Mouse (Mus musculus) embryonic facial prominence, embryonic 13.5 days (tissue): ENCODE data around the gene 6030458C11Rik. TPM values are rescaled to one million over a fixed set of nuclear protein-coding genes. Genes with fewer than 3 reads are reported as not detected.

Experiments
- ATAC-seq: fragments of 200-750 bp; cut with Nextera tagmentation; 2 replicates; pipeline ENCODE4 v1.8.0; 2017; ENCODE audit warnings: low read depth; ENCODE audit not compliant: insufficient number of reproducible peaks, insufficient read depth, low FRiP score, low TSS enrichment
- H3K27ac ChIP-seq: fragments of 300-500 bp; sonication (generic); 2 replicates; pipeline ENCODE4 v1.5.1; 2015; ENCODE audit warnings: moderate library complexity, mild to moderate bottlenecking, inconsistent platforms
- H3K27me3 ChIP-seq: fragments of 300-500 bp; sonication (generic); 2 replicates; pipeline ENCODE4 v1.6.1; 2015; ENCODE audit warnings: mild to moderate bottlenecking, inconsistent platforms
- H3K36me3 ChIP-seq: fragments of 300-500 bp; sonication (generic); 2 replicates; pipeline ENCODE4 v1.6.1; 2015; ENCODE audit warnings: mild to moderate bottlenecking, inconsistent platforms
- H3K4me1 ChIP-seq: fragments of 300-500 bp; sonication (generic); 2 replicates; pipeline ENCODE4 v1.6.1; 2015; ENCODE audit warnings: inconsistent platforms
- H3K4me2 ChIP-seq: fragments of 300-500 bp; sonication (generic); 2 replicates; pipeline ENCODE4 v1.6.1; 2015; ENCODE audit warnings: moderate library complexity, mild to moderate bottlenecking, inconsistent platforms
- H3K4me3 ChIP-seq: fragments of 300-500 bp; sonication (generic); 2 replicates; pipeline ENCODE4 v1.5.1; 2015; ENCODE audit warnings: mild to moderate bottlenecking, inconsistent platforms
- H3K9ac ChIP-seq: fragments of 300-500 bp; sonication (generic); 2 replicates; pipeline ENCODE4 v1.6.1; 2015; ENCODE audit warnings: mild to moderate bottlenecking, inconsistent platforms
- H3K9me3 ChIP-seq: fragments of 300-500 bp; sonication (generic); 2 replicates; pipeline ENCODE4 v1.6.1; 2016; ENCODE audit warnings: inconsistent platforms
- WGBS: fragments of 180-500 bp; shearing (Covaris S2); methylation state at CpG from one replicate; pipeline ENCODE4 v1.1.7; 2015; ENCODE audit warnings: mixed read lengths; 5-methylcytosine and 5-hydroxymethylcytosine counted together
- polyA plus RNA-seq: library from polyadenylated mRNA; unstranded; fragments of >200 nt; fragmentation: Nextera tagmentation; extraction: Ambion mirVana; gene quantifications from 2 replicates; pipeline ENCODE4 v1.2.1, GENCODE M21; 2015

The 6030458C11Rik gene
- polyA plus RNA-seq, 1 experiment from 2014 or later: 53.2 TPM

DNA sequence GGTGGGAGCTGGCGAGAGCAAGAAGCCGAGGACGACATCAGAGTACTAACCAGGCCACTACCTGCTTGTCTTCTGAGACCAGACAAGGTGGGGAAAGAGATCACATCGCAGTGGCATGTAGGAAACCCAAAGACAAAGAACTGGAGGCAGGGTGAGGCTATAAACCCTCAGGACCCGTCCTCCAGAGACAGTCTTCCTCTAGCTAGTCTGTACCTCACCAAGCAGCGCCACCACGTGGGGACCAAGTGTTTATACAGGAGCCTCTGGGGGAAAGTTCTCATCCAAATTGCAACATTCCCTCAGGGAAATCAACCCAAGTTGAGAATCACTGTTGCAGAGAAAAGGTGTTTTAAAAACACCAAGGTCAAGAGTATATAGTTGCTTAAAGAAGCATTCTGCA is 18.4 kb upstream of the 6030458C11Rik start:
- no peak overlapping the region for H3K9ac ChIP-seq
- no peak overlapping the region for H3K27ac ChIP-seq
- no peak for ATAC-seq
- H3K27me3 ChIP-seq: no peaks in the 10 kb centered on the region
- no peaks in the 10 kb centered on the region for H3K9me3 ChIP-seq
- H3K4me1 ChIP-seq: no peaks in the 10 kb centered on the region
- no peak overlapping the region for H3K4me2 ChIP-seq
- H3K36me3 ChIP-seq: peaks cover 89% of the 10 kb centered on the region
- no peak overlapping the region for H3K4me3 ChIP-seq
- WGBS: 77% methylated on average over 7 of the region's 7 CpGs

- 96% methylated on average over 11 of the region's 11 CpGs for WGBS
- ATAC-seq: no peak
- no peak overlapping the region for H3K4me3 ChIP-seq
- no peak overlapping the region for H3K27ac ChIP-seq
- H3K27me3 ChIP-seq: no peaks in the 10 kb centered on the region
- peaks cover 87% of the 10 kb centered on the region for H3K36me3 ChIP-seq
- no peaks in the 10 kb centered on the region for H3K9me3 ChIP-seq
- H3K9ac ChIP-seq: no peak overlapping the region
- H3K4me1 ChIP-seq: no peaks in the 10 kb centered on the region
- H3K4me2 ChIP-seq: no peak overlapping the region
These were observed 16.3 kb upstream of the 6030458C11Rik start for GRCm38 (mm10) chr15:12840737-12841136.

DNA sequence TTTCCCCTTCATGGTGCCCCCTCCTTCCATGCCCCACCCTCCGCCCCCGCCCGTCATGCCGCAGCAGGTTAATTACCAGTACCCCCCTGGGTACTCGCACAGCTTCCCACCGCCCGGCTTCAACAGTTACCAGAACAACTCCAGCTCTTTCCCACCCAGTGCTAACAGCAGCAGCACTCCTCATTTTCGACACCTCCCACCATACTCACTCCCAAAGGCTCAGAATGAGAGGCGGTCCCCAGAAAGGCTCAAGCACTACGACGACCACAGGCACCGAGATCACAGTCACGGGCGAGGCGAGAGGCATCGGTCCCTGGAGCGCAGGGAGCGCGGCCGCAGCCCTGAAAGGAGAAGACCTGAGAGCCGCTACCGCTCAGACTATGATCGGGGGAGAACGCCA is 9.8 kb upstream of the 6030458C11Rik start:
- Histone ChIP-seq H3K9me3 (no peaks in the 10 kb centered on the region), H3K27me3 (no peaks in the 10 kb centered on the region), H3K4me1 (no peaks in the 10 kb centered on the region), H3K27ac (no peak overlapping the region), H3K4me3 (no peak overlapping the region), H3K9ac (no peak overlapping the region), H3K4me2 (no peak overlapping the region), H3K36me3 (peaks cover 75% of the 10 kb centered on the region)
- ATAC-seq: no peak
- WGBS: 96% methylated on average over 24 of the region's 24 CpGs

DNA sequence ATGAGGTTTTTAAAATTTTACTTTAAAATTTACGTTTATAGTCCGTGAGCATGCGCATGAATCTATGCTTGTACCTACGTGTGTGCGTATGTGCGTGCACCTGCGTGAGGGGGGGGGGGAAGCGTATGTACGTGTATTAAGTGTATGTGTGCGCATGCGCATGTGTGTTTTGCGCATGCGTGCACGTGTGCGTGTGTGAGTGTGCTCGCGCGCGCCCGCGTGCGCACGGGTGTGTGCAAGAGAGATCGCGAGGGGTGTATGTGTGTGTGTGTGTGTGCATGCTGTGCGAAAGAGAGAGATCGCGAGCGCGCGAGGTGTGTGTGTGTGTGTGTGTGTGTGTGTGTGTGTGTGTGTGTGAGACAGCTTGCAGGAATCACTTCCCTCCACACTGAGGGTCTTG is 8.9 kb upstream of the 6030458C11Rik start:
- H3K4me2 ChIP-seq: no peak overlapping the region
- no peak overlapping the region for H3K27ac ChIP-seq
- ATAC-seq: 0 out of 2 replicates have a peak, but pooled peaks have one; percentile 15
- H3K36me3 ChIP-seq: peaks cover 81% of the 10 kb centered on the region
- 97% methylated on average over 31 of the region's 31 CpGs for WGBS
- no peak overlapping the region for H3K9ac ChIP-seq
- H3K27me3 ChIP-seq: no peaks in the 10 kb centered on the region
- H3K4me3 ChIP-seq: no peak overlapping the region
- no peaks in the 10 kb centered on the region for H3K9me3 ChIP-seq
- no peaks in the 10 kb centered on the region for H3K4me1 ChIP-seq

- H3K9me3 ChIP-seq: no peaks in the 10 kb centered on the region
- H3K4me1 ChIP-seq: no peaks in the 10 kb centered on the region
- no peak for ATAC-seq
- no peak overlapping the region for H3K9ac ChIP-seq
- H3K27ac ChIP-seq: no peak overlapping the region
- H3K4me3 ChIP-seq: no peak overlapping the region
- H3K4me2 ChIP-seq: no peak overlapping the region
- no peaks in the 10 kb centered on the region for H3K27me3 ChIP-seq
- peaks cover 81% of the 10 kb centered on the region for H3K36me3 ChIP-seq
- 97% methylated on average over 4 of the region's 4 CpGs for WGBS
These were observed 8.2 kb upstream of the 6030458C11Rik start for GRCm38 (mm10) chr15:12832599-12832998.

- ATAC-seq: no peak
- no peaks in the 10 kb centered on the region for H3K9me3 ChIP-seq
- H3K4me2 ChIP-seq: no peak overlapping the region
- 96% methylated on average over 3 of the region's 3 CpGs for WGBS
- peaks cover 13% of the 10 kb centered on the region for H3K4me1 ChIP-seq
- no peak overlapping the region for H3K27ac ChIP-seq
- H3K36me3 ChIP-seq: peaks cover 67% of the 10 kb centered on the region
- no peak overlapping the region for H3K9ac ChIP-seq
- H3K27me3 ChIP-seq: no peaks in the 10 kb centered on the region
- no peak overlapping the region for H3K4me3 ChIP-seq
These were observed 5.4 kb upstream of the 6030458C11Rik start for GRCm38 (mm10) chr15:12829878-12830277.

DNA sequence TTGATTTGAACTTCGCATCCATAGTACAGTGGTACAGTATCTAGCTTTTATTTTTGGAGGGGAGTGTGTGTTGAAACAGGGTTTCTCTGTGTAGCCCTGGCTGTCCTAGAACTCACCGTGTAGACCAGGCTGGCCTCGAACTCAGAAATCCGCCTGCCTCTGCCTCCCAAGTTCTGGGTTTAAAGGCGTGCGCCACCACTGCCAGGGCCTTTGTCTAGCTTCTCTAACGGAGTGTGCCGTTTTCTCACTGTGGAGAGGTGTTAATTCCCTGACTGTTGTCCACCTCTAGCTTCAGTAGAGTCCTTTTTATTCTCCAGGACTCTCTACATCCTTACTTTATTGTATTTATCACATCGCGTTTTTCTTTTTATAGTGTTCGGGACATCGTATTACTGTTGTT is 959 bp upstream of the 6030458C11Rik start:
- 62% methylated on average over 12 of the region's 12 CpGs for WGBS
- ATAC-seq: no peak
- Histone ChIP-seq H3K27ac (no peak overlapping the region), H3K27me3 (no peaks in the 10 kb centered on the region), H3K4me1 (peaks cover 27% of the 10 kb centered on the region), H3K9me3 (no peaks in the 10 kb centered on the region), H3K36me3 (peaks cover 53% of the 10 kb centered on the region), H3K9ac (peak overlapping the region; percentile 87), H3K4me2 (peak overlapping the region; percentile 74), H3K4me3 (peak overlapping the region; percentile 72)

GRCm38 (mm10) chr15:12824965-12825364 is 516 bp upstream of the 6030458C11Rik start:
- Histone ChIP-seq H3K9me3 (no peaks in the 10 kb centered on the region), H3K4me3 (peak overlapping the region; percentile 72), H3K36me3 (peaks cover 51% of the 10 kb centered on the region), H3K4me1 (peaks cover 27% of the 10 kb centered on the region), H3K27ac (peak overlapping the region; percentile 77), H3K9ac (peak overlapping the region; percentile 87), H3K27me3 (no peaks in the 10 kb centered on the region), H3K4me2 (peak overlapping the region; percentile 74)
- no peak; the same call in 1 of the 2 replicates for ATAC-seq
- WGBS: under 1% methylated on average over 31 of the region's 31 CpGs

- Histone ChIP-seq H3K4me3 (peak overlapping the region; percentile 72), H3K36me3 (peaks cover 51% of the 10 kb centered on the region), H3K9me3 (no peaks in the 10 kb centered on the region), H3K9ac (peak overlapping the region; percentile 87), H3K27ac (peak overlapping the region; percentile 80; the same call in 1 of the 2 replicates), H3K27me3 (no peaks in the 10 kb centered on the region), H3K4me2 (peak overlapping the region; percentile 74), H3K4me1 (peaks cover 27% of the 10 kb centered on the region)
- no peak for ATAC-seq
- 84% methylated on average over 2 of the region's 2 CpGs for WGBS
These were observed 862 bp downstream of the 6030458C11Rik start for GRCm38 (mm10) chr15:12823455-12824119.

DNA sequence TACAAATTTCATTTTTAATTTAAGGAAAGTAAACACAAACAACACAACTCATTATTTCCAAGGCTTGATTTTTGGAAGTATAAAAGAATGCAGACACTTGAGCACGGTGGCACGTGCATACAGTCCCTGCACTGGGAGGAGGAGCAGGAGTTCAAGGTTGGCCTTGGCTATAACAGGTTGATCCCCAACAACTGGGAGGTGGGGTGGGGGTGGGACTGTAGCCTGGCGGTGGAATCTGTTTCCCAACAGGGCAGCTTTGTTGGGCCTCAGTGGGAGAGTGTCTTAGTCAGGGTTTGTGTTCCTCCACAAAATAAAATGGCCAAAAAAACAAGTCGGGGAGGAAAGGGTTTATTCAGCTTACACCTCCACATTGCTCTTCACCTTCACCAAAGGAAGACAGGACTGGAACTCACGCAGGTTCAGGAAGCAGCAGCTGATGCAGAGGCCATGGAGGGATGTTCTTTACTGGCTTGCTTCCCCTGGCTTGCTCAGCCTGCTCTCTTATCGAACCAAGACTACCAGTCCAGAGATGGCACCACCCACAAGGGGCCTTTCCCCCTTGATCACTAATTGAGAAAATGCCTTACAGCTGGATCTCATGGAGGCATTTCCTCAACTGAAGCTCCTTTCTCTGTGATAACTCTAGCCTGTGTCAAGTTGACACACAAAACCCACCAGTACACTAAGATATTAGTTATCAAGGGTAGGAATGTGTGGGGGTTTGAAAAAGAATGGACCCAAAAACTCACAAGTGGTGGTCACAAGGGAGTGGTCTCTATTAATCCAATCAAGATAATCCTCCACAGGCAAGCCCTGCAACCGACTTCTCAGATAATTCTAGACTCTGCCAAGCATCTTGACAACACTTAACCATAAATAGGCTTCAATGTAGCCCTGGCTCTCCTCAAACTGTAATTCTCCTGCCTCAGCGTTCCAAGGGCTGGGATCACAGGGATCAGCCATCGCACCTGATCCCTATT is 1.7 kb downstream of the 6030458C11Rik start:
- Histone ChIP-seq H3K27me3 (no peaks in the 10 kb centered on the region), H3K9me3 (no peaks in the 10 kb centered on the region), H3K4me1 (peaks cover 27% of the 10 kb centered on the region), H3K36me3 (peaks cover 51% of the 10 kb centered on the region), H3K9ac (no peak overlapping the region), H3K4me2 (peak overlapping the region; percentile 74), H3K27ac (no peak overlapping the region), H3K4me3 (no peak overlapping the region)
- no peak for ATAC-seq
- 61% methylated on average over 9 of the region's 9 CpGs for WGBS

DNA sequence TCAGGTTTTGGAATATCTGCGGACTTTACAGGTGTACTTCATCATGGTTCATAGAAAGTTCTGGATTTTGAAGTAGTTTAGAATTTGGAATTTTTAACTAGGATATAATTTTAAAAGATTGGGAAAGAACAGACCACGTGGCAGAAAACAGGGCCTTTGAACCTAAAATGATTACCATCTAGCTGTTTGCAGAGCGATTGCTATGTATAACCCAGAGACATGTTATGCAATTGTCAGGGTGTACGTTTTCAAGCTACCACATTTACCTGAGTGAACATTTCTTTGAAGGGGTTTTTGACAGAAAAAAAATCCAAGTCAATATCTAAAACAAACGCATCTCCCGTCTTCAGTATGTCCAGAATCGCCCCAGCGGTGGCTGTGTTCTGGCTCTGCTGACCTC is 6.9 kb downstream of the 6030458C11Rik start:
- Histone ChIP-seq H3K9ac (no peak overlapping the region), H3K4me2 (no peak overlapping the region), H3K4me1 (0 out of 2 replicates have a peak, but pooled peaks cover under 1% of the 10 kb centered on the region), H3K27ac (no peak overlapping the region), H3K27me3 (no peaks in the 10 kb centered on the region), H3K4me3 (no peak overlapping the region), H3K9me3 (no peaks in the 10 kb centered on the region), H3K36me3 (peaks cover 84% of the 10 kb centered on the region)
- 94% methylated on average over 8 of the region's 8 CpGs for WGBS
- no peak for ATAC-seq
